Mouse (Mus musculus) central nervous system, embryonic 18 days (tissue): ENCODE results near the gene Mx1. TPM values are rescaled to one million over a fixed set of nuclear protein-coding genes. Genes with fewer than 3 reads are reported as not detected.

Experiments
- polyA plus RNA-seq: library from polyadenylated mRNA; depleted of rRNA; stranded (reverse); fragments of >200 nt; gene quantifications from 2 replicates; pipeline ENCODE4 v1.2.3, GENCODE M21; 2012; rRNA removed

The Mx1 gene
- 0.25 and 0.36 TPM in 2 replicates for polyA plus RNA-seq

GRCm38 (mm10) chr16:97462481-97463181 lies at the start of gene Mx1:
Mx1 (minus strand) TSS chr16:97462907.

Other genes with a start within 250 kb of the Mx1 start
- 1.1 and 1.4 TPM in 2 replicates for gene Bace2, start 106.2 kb downstream of the Mx1 start, polyA plus RNA-seq
- 0.10 TPM in 1 of 2 replicates, not detected in the other for gene Fam3b, start 51.9 kb upstream of the Mx1 start, polyA plus RNA-seq
- 0.08 and 0.13 TPM in 2 replicates for gene Tmprss2, start 148.3 kb upstream of the Mx1 start, polyA plus RNA-seq